31 mouse cellular contexts compared by ENCODE assay signal in the genomic region with DNA sequence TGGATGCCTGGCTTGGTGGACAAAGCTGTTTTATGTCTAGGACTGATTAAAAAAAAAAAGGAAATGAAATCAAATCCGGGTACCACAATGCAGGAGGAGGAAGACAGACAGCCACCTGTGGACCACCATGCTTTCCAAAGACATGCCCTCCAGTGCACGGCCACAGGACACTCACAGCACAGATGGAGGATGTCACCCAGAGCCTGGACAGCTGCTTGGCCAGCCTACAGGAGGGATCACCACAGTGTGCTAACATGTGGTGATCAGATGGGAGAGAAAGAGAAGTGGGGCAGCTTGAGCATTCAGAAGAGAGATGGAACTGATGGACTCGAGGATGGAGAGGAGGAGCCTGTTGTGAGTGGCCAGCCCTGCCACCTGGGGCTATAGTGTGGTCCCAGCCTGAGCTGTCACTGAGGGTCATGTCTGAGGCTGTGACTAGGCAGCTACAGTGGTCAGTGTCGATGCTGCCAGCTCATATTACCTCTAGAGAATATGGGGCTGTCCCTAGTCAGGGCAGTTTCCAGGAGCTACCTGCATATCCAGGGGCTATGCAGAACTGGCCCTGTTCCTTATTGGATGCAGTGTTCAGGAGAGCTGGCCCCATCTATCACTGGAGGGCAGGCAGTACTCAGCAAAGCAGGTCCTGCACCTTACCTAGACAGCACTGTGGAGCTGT. TPM values are rescaled to one million over a fixed set of nuclear protein-coding genes. Genes with fewer than 3 reads are reported as not detected.
DNase-seq lines count a peak whose midpoint lies in the region; ATAC-seq and TF ChIP-seq lines count a peak whose summit lies in the region.
"Had no signal": no experiment of that assay in that cellular context is flagged by ENCODE, and none has a peak within 500 bp of the region (broad histone marks: within the 10 kb centered on the region; RNA-seq: fewer than 3 reads in every experiment).

No protein-coding gene starts in this region.

- TF ChIP-seq CTCF in heart, adult 2 months (IDR thresholded peaks at IDR 0.05): no peak
- TF ChIP-seq CTCF in kidney, adult 2 months (conservative IDR thresholded peaks at IDR 0.05; ENCODE audit: insufficient read depth, insufficient read length, low read depth, low read length): no peak

- no peak overlapping the region for H3K9ac ChIP-seq in heart, adult 2 months (ENCODE audit: low read depth, low read length)
- H3K9ac ChIP-seq in kidney, embryonic 16.5 days (replicated peaks; ENCODE audit: low read length): no peak overlapping the region
- H3K9ac ChIP-seq: embryonic facial prominence, embryonic 13.5 days; heart, embryonic 13.5 days; hindbrain, embryonic 13.5 days; limb, embryonic 15.5 days; liver, embryonic 13.5 days had no signal

- peak; percentile 2 to 27 for DNase-seq in heart, adult 2 months
- DNase-seq in heart, adult 9 months (ENCODE audit: low spot score in 2 of 2): no peak
- DNase-seq in kidney, adult 2 months: no peak
- DNase-seq in retina, postnatal 1 day: peak; percentile 5
- DNase-seq in retina, embryonic 14.5 days (ENCODE audit: low spot score): no peak
- DNase-seq in thymus, adult 18-20 months: no peak
- DNase-seq: adrenal gland, adult 8-10 months; cerebellum, adult 2 months; cerebellum, postnatal 14 days; gastrocnemius, adult 2 months; gastrocnemius, postnatal 36 days; kidney, postnatal 14 days; liver, embryonic 13.5 days; lung, adult 18-20 months; lung, postnatal 14 days; midbrain, embryonic 14.5 days; right cerebral cortex, postnatal 25 days; thymus, adult 2 months; thymus, postnatal 36 days had no signal

- WGBS in heart, adult 2 months: 57% methylated on average over 4 of the region's 4 CpGs
- WGBS in kidney, embryonic 16.5 days: 38% methylated on average over 4 of the region's 4 CpGs
- WGBS in kidney, adult 2 months: 32% methylated on average over 4 of the region's 4 CpGs

- H3K4me1 ChIP-seq in heart, adult 2 months (ENCODE audit: control insufficient read depth, insufficient read depth, low read length): no peaks in the 10 kb centered on the region
- no peaks in the 10 kb centered on the region for H3K4me1 ChIP-seq in kidney, embryonic 16.5 days (ENCODE audit: insufficient read depth, low read length)
- H3K4me1 ChIP-seq in kidney, adult 2 months (ENCODE audit: control insufficient read depth, insufficient read depth, low read length): no peaks in the 10 kb centered on the region
- H3K4me1 ChIP-seq: embryonic facial prominence, embryonic 13.5 days; limb, embryonic 15.5 days; liver, embryonic 13.5 days had no signal

- no peaks in the 10 kb centered on the region for H3K27me3 ChIP-seq in heart, adult 2 months (ENCODE audit: control insufficient read depth, insufficient read depth, low read length)
- H3K27me3 ChIP-seq in kidney, embryonic 16.5 days (ENCODE audit: insufficient read depth, low read length): peaks cover 6% of the 10 kb centered on the region; the same call in 1 of the 2 replicates
- H3K27me3 ChIP-seq in kidney, adult 2 months (replicated peaks; ENCODE audit: control insufficient read depth, insufficient read depth, low read length): no peaks in the 10 kb centered on the region
- H3K27me3 ChIP-seq: CH12.LX; heart, embryonic 13.5 days; liver, embryonic 13.5 days had no signal

- no peak overlapping the region for H3K4me2 ChIP-seq in kidney, embryonic 16.5 days (replicated peaks; ENCODE audit: low read depth, low read length)
- H3K4me2 ChIP-seq: embryonic facial prominence, embryonic 13.5 days; heart, embryonic 13.5 days; hindbrain, embryonic 13.5 days; limb, embryonic 15.5 days; liver, embryonic 13.5 days had no signal

- TF ChIP-seq POLR2A in heart, adult 2 months (IDR thresholded peaks at IDR 0.05; ENCODE audit: insufficient read depth, low read depth, low read length): no peak
- TF ChIP-seq POLR2A in kidney, adult 2 months (IDR thresholded peaks at IDR 0.05; ENCODE audit: low read depth, low read length): no peak

- intact Hi-C loops in heart, adult 2 months (cut with DNase I): no loop called here

- H3K27ac ChIP-seq in heart, adult 2 months: no peak overlapping the region
- H3K27ac ChIP-seq in kidney, embryonic 16.5 days (ENCODE audit: low read length): no peak overlapping the region
- no peak overlapping the region for H3K27ac ChIP-seq in kidney, adult 2 months (ENCODE audit: insufficient read depth, low read depth, low read length)
- H3K27ac ChIP-seq: embryonic facial prominence, embryonic 13.5 days; gastrocnemius, adult 2 months; heart, embryonic 13.5 days; hindbrain, embryonic 13.5 days; layer of hippocampus, adult 2 months; left cerebral cortex, adult 2 months; limb, embryonic 15.5 days; liver, embryonic 13.5 days had no signal

- peak; percentile 70; the same call in 1 of the 2 replicates for ATAC-seq in kidney, embryonic 16.5 days (ENCODE audit: low FRiP score, low TSS enrichment)
- ATAC-seq: forebrain, embryonic 16.5 days; intestine, postnatal 0 days had no signal

- TF ChIP-seq EP300 in heart, adult 2 months (IDR thresholded peaks at IDR 0.05; ENCODE audit: insufficient read depth, low read depth, low read length): no peak

- H3K36me3 ChIP-seq in heart, adult 2 months (ENCODE audit: control insufficient read depth, insufficient read depth, low read length): no peaks in the 10 kb centered on the region
- H3K36me3 ChIP-seq in kidney, embryonic 16.5 days (ENCODE audit: insufficient read depth, low read length): no peaks in the 10 kb centered on the region
- no peaks in the 10 kb centered on the region for H3K36me3 ChIP-seq in kidney, adult 2 months (ENCODE audit: control insufficient read depth, insufficient read depth, low read length)
- H3K36me3 ChIP-seq: embryonic facial prominence, embryonic 13.5 days; heart, embryonic 13.5 days; hindbrain, embryonic 13.5 days; limb, embryonic 15.5 days; liver, embryonic 13.5 days had no signal

- H3K9me3 ChIP-seq in kidney, embryonic 16.5 days (ENCODE audit: low read length): no peaks in the 10 kb centered on the region
- H3K9me3 ChIP-seq: embryonic facial prominence, embryonic 13.5 days; heart, embryonic 13.5 days; hindbrain, embryonic 13.5 days; limb, embryonic 15.5 days; liver, embryonic 13.5 days had no signal

- H3K4me3 ChIP-seq in heart, adult 2 months: no peak overlapping the region
- no peak overlapping the region for H3K4me3 ChIP-seq in kidney, embryonic 16.5 days (ENCODE audit: low read length)
- no peak overlapping the region for H3K4me3 ChIP-seq in kidney, adult 2 months (ENCODE audit: insufficient read depth, low read depth, low read length)
- H3K4me3 ChIP-seq: embryonic facial prominence, embryonic 13.5 days; erythroblast, embryonic 14.5 days; gastrocnemius, adult 2 months; heart, embryonic 13.5 days; hindbrain, embryonic 13.5 days; layer of hippocampus, adult 2 months; left cerebral cortex, adult 2 months; limb, embryonic 15.5 days; liver, embryonic 13.5 days had no signal

- no peaks in the 10 kb centered on the region for H3K79me2 ChIP-seq in heart, adult 2 months (replicated peaks; ENCODE audit: control insufficient read depth, insufficient read depth, low read length)

RNA-seq across cellular contexts. Expression of gene Stk26, which starts 47.7 kb away (rescaled TPM):
- total RNA-seq in heart, adult 2 months (2021): 1 to 10 TPM; 2.2 to 3.4 TPM
- polyA plus RNA-seq in heart, adult 2 months (2012; rRNA removed): 1.0 and 1.3 TPM in 2 replicates
- 3.7 and 4.6 TPM in 2 replicates for polyA plus RNA-seq in kidney, embryonic 16.5 days (2015; fragmentation: Nextera tagmentation; extraction: Ambion mirVana)
- polyA plus RNA-seq in kidney, adult 2 months (2012; rRNA removed): 0.94 and 1.6 TPM in 2 replicates
- polyA plus RNA-seq: C2C12 had no signal

Comparison
In these comparisons a context has a peak if more than half of its experiments do, and no peak if none do; other contexts are left out.
1. DNase-seq: peak in heart, adult 2 months (2 of 2) and retina, postnatal 1 day (single experiment); none in heart, adult 9 months (0 of 2), kidney, adult 2 months (single experiment), retina, embryonic 14.5 days (single experiment) and thymus, adult 18-20 months (0 of 2).